Mouse (Mus musculus): ENCODE data around the gene Terb2.

- TF ChIP-seq POLR2A (IDR thresholded peaks at IDR 0.05; ENCODE audit: insufficient read length, low read depth) (no peak), REST (IDR thresholded peaks at IDR 0.05; ENCODE audit: insufficient read depth, insufficient read length) (no peak), CEBPB (IDR thresholded peaks at IDR 0.05; ENCODE audit: insufficient read depth, poor library complexity, severe bottlenecking) (no peak), TCF3 (IDR thresholded peaks at IDR 0.05; ENCODE audit: insufficient read length, low read depth) (no peak), MYOD1 (IDR thresholded peaks at IDR 0.05; ENCODE audit: control insufficient read depth in 1 of 3, insufficient read length in 2 of 3, low read depth in 2 of 3) (no peak), USF1 (IDR thresholded peaks at IDR 0.05; ENCODE audit: low read depth) (no peak), POLR2AphosphoS2 (IDR thresholded peaks at IDR 0.05; ENCODE audit: insufficient read length, low read depth) (no peak), MAX (IDR thresholded peaks at IDR 0.05; ENCODE audit: low read depth) (no peak), TCF12 (IDR thresholded peaks at IDR 0.05; ENCODE audit: insufficient read depth, poor library complexity, severe bottlenecking) (no peak)
Measured at GRCm38 (mm10) chr2:122206440-122207107, 20.5 kb downstream of the Terb2 start.

Measured in myocyte (in vitro differentiated cells).